Mouse (Mus musculus) brain, adult 2 months (tissue): ENCODE measurements at regions not wholly inside any gene's neighbourhood (a gene's known extent, or its start where the extent isn't known, plus 50 kb on each side); places are given as distances from the start of the nearest gene placed in this dataset.

ENCODE experiments used
- DNase-seq: peaks from one replicate; pipeline ENCODE4 v3.0.0; 2011; ENCODE audit warnings: low read depth, low spot score

DNA sequence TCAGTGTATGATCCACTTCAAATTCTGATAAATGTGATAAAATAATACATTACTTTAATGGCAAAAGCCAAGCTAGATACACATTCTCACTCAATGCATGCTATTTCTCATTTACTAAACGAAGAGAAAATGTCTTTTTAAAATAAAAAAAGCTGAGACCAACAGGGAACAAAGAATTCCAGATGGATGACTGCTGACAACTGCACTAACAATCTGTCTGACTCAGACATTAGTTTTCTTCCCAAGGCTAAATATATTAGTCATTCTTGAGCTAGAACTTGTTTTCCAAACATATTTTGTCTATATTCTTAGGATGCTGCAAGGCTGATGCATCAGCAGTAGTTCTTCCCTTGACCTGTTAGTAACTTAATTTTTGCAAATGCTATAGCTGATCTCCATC lies 1008.2 kb downstream of the Sis start:
- DNase-seq, result peak; percentile 52

DNA sequence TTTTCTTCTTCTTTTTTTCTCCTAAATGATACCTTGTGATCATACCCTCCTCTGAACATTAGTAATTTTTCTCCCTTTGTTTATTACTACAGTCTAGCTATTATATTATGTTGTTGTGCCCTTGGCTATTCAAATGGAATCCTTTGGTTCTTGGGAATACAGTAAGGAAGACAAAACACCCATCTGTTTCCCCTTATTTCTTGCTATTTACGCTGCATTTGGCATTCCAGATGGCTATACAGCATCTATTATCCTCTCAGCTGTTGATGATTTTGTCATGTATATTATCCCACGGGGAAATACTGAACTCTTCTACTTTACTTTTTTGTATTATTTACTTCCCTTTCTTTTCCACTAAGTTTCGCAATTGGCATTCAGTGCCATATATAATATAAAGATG lies 1047.8 kb downstream of the Sis start:
- peak; percentile 12 for DNase-seq

DNA sequence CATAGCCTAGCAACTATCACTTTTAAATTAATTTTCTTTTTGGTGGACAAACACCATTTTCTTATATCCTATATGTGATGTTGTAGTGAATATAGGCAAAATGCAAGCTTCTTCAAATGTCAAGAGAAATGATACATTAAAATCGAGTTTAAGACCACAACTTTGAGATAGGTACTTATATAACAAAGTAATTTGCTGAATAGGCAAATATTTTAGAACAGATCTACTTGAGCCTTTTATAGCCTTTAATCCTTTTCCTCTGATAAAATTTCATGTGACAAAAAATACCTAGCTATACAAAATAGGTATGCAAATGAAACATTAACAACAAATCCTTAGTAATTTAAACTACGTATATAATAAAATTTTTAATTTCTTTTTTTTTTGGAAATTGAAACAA lies 1053.9 kb downstream of the Sis start:
- no peak for DNase-seq

DNA sequence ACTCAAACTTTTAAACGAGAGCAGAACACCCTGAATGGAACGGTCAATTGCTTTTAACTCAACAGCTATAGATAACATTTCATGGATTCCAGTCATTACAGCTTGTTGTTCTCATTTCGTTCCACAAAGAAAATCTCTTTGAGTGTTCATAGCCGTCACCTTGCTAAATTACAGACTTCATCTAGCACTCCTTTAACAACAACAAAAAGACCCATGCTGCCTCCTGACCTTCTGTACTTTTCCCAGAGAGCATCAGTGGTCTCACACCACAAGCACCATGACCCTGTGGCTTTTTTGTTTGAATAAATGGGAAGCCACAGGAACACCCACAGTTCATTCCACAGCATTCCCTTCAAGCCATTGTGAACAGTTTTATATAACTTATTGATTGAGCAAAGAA lies 1058.4 kb downstream of the Sis start:
- DNase-seq, result no peak

DNA sequence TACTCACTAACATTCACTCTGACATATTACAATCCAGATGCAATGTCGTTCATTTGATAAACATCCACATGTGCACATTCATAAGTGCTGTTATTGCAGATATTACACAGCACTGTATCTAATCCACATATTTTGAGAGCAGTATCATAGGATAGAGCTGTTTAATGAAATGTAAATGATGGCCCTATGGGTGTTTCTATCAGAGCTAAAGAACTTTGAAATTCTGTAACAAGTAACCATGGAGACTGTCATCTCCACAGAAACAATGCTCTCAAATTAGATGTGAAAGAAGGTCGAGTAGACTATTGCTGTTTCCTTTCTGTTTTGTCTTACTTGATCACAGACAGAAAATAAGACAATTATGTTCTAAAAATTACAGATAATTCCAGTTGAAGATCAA lies 1103.0 kb downstream of the Sis start:
- peak; percentile 9 for DNase-seq

DNA sequence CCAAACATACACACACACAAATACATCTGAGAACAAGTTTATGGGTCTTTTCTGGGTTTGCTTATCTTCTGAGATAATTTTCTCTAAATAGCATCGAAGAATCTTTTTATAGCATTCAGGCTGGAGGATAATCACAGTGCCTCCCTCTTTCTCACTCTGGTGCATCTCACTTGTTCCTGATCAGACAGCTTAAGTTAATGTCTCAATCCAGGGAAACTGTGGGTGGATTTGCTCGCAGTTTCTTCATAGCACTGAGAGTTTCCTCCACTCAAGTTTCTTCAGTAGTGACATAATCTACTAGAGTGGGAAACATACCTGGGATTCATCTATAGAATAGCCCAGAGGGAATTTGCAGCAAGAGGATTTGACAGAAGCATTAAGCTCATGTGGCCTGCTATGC lies 1131.6 kb downstream of the Sis start:
- peak; percentile 70 for DNase-seq
